Mouse (Mus musculus): ENCODE results near the gene Ppp1r14a. TPM values are rescaled to one million over a fixed set of nuclear protein-coding genes. Genes with fewer than 3 reads are reported as not detected.

Ppp1r14a gene
- total and polyA plus RNA-seq, 3 experiments = 3.8 to 7.1 TPM; not detected in 1

- TF ChIP-seq ZC3H11A (IDR thresholded peaks at IDR 0.05; ENCODE audit: low read depth, low read length) = no peak
Observed at GRCm38 (mm10) chr7:29292458-29293098, 3.5 kb downstream of the Ppp1r14a start (continued).

GRCm38 (mm10) chr7:29293131-29294065, 4.3 kb downstream of the Ppp1r14a start:
- no peaks in the 10 kb centered on the region for H3K27me3 ChIP-seq (ENCODE audit: control insufficient read depth in 1 of 2, insufficient read depth in 2 of 2, low read length in 2 of 2)
- no peak overlapping the region for H3K27ac ChIP-seq (ENCODE audit: control insufficient read depth, low read depth, low read length)
- H3K9me3 ChIP-seq (replicated peaks; ENCODE audit: insufficient read depth, low read length) = no peaks in the 10 kb centered on the region
- TF ChIP-seq RCOR1 (IDR thresholded peaks at IDR 0.05; ENCODE audit: low read depth, low read length) = no peak
- no peak for TF ChIP-seq JUND (IDR thresholded peaks at IDR 0.05; ENCODE audit: low read depth, low read length)
- no peak for TF ChIP-seq ZKSCAN1 (IDR thresholded peaks at IDR 0.05; ENCODE audit: low read depth, low read length)
- TF ChIP-seq USF1 (IDR thresholded peaks at IDR 0.05; ENCODE audit: low read depth, low read length) = no peak
- TF ChIP-seq TAL1 (IDR thresholded peaks at IDR 0.05; ENCODE audit: low read length) = no peak
- no peak for TF ChIP-seq POLR2AphosphoS5 (IDR thresholded peaks at IDR 0.05; ENCODE audit: borderline replicate concordance, low read depth, low read length)
- TF ChIP-seq BHLHE40 (IDR thresholded peaks at IDR 0.05; ENCODE audit: borderline replicate concordance, low read depth, low read length) = no peak
- no peak for TF ChIP-seq RAD21 (IDR thresholded peaks at IDR 0.05; ENCODE audit: low read depth, low read length)
- no peak for TF ChIP-seq CHD1 (IDR thresholded peaks at IDR 0.05; ENCODE audit: low read depth, low read length)
- no peak for TF ChIP-seq GABPA (IDR thresholded peaks at IDR 0.05; ENCODE audit: low read depth, low read length)
- no peak for TF ChIP-seq CTCF (IDR thresholded peaks at IDR 0.05 in 2 of 3, conservative IDR thresholded peaks at IDR 0.05 in 1 of 3; ENCODE audit: control insufficient read depth in 1 of 3, insufficient read depth in 1 of 3, low read depth in 2 of 3, low read length in 3 of 3, poor library complexity in 1 of 3, severe bottlenecking in 1 of 3)
- TF ChIP-seq MAFK (IDR thresholded peaks at IDR 0.05; ENCODE audit: borderline replicate concordance, low read depth, low read length) = no peak
- no peak for TF ChIP-seq UBTF (IDR thresholded peaks at IDR 0.05; ENCODE audit: borderline replicate concordance, insufficient read depth, low read depth, low read length)
- H3K4me3 ChIP-seq (ENCODE audit: control insufficient read depth in 1 of 2, insufficient read depth in 1 of 2, low read depth in 2 of 2, low read length in 2 of 2) = no peak overlapping the region
- H3K4me1 ChIP-seq (ENCODE audit: control insufficient read depth in 1 of 2, insufficient read depth in 2 of 2, low read length in 2 of 2) = peaks cover 5 to 12% of the 10 kb centered on the region in 2 experiments; a peak in 1 of 4 replicates
- no peaks in the 10 kb centered on the region; a peak in 1 of 4 replicates for H3K36me3 ChIP-seq (ENCODE audit: control insufficient read depth in 1 of 2, insufficient read depth in 2 of 2, low read length in 2 of 2)
- no peak overlapping the region for H3K9ac ChIP-seq (ENCODE audit: control insufficient read depth, low read depth, low read length, poor library complexity, severe bottlenecking)
- no peaks in the 10 kb centered on the region for H3K79me2 ChIP-seq (ENCODE audit: control insufficient read depth, insufficient read depth, low read length, poor library complexity)
- no peak for DNase-seq (ENCODE audit: low read depth, low spot score)

Measured in MEL (cell line).